Mouse (Mus musculus) intestine, embryonic 15.5 days (tissue): ENCODE measurements around the gene Hcfc2. TPM values are rescaled to one million over a fixed set of nuclear protein-coding genes. Genes with fewer than 3 reads are reported as not detected.
A peak's percentile ranks its signal among the peaks of the same experiment; 100 is the strongest.

Experiments
- ATAC-seq: fragments of 200-750 bp; cut with Nextera tagmentation; 2 replicates; pipeline ENCODE4 v1.8.0; 2017; ENCODE audit warnings: moderate TSS enrichment, moderate library complexity
- H3K27ac ChIP-seq: fragments of 300-500 bp; sonication (generic); 2 replicates; pipeline ENCODE4 v1.5.1; 2015; ENCODE audit warnings: mild to moderate bottlenecking, inconsistent platforms
- H3K27me3 ChIP-seq: fragments of 300-500 bp; sonication (generic); replicated peaks from 2 replicates; pipeline ENCODE4 v1.6.1; 2015; ENCODE audit warnings: inconsistent platforms
- H3K36me3 ChIP-seq: fragments of 300-500 bp; sonication (generic); 2 replicates; pipeline ENCODE4 v1.6.1; 2015; ENCODE audit warnings: inconsistent platforms
- H3K4me1 ChIP-seq: fragments of 300-500 bp; sonication (generic); replicated peaks from 2 replicates; pipeline ENCODE4 v1.6.1; 2015; ENCODE audit warnings: inconsistent platforms
- H3K4me2 ChIP-seq: fragments of 300-500 bp; sonication (generic); replicated peaks from 2 replicates; pipeline ENCODE4 v1.6.1; 2015; ENCODE audit warnings: mild to moderate bottlenecking, inconsistent platforms
- H3K4me3 ChIP-seq: fragments of 300-500 bp; sonication (generic); replicated peaks from 2 replicates; pipeline ENCODE4 v1.5.1; 2015; ENCODE audit warnings: inconsistent platforms
- H3K9ac ChIP-seq: fragments of 300-500 bp; sonication (generic); 2 replicates; pipeline ENCODE4 v1.6.1; 2015; ENCODE audit warnings: inconsistent platforms
- H3K9me3 ChIP-seq: fragments of 300-500 bp; sonication (generic); 2 replicates; pipeline ENCODE4 v1.6.1; 2016; ENCODE audit warnings: inconsistent platforms
- WGBS: fragments of 180-500 bp; shearing (Covaris S2); methylation state at CpG from one replicate; pipeline ENCODE4 v1.1.7; 2015; 5-methylcytosine and 5-hydroxymethylcytosine counted together
- polyA plus RNA-seq: library from polyadenylated mRNA; unstranded; fragments of >200 nt; fragmentation: Nextera tagmentation; extraction: Ambion mirVana; gene quantifications from 2 replicates; pipeline ENCODE4 v1.2.1, GENCODE M21; 2015

The Hcfc2 gene
- 29.7 and 33.5 TPM in 2 replicates for polyA plus RNA-seq

- no peak within 1 kb of the TSS for H3K4me3 ChIP-seq
- 0 out of 2 replicates have a peak, but pooled peaks cover 7% of the 10 kb centered on the region for H3K4me1 ChIP-seq
- ATAC-seq: no peak
- no peaks in the 10 kb centered on the region for H3K9me3 ChIP-seq
- H3K4me2 ChIP-seq: no peak within 1 kb of the TSS
- no peaks in the 10 kb centered on the region for H3K36me3 ChIP-seq
- no peak within 1 kb of the TSS for H3K27ac ChIP-seq
- WGBS: 72% methylated on average over 5 of the region's 5 CpGs
- H3K9ac ChIP-seq: no peak within 1 kb of the TSS
- H3K27me3 ChIP-seq: no peaks in the 10 kb centered on the region
Observed at GRCm38 (mm10) chr10:82695956-82696355, at the start of gene Hcfc2. TSS of gene Hcfc2 (plus strand) at chr10:82696160.

- Histone ChIP-seq H3K4me3 (no peak overlapping the region), H3K9me3 (no peaks in the 10 kb centered on the region), H3K9ac (no peak overlapping the region), H3K27ac (no peak overlapping the region), H3K4me2 (no peak overlapping the region), H3K36me3 (peaks cover 40% of the 10 kb centered on the region), H3K27me3 (no peaks in the 10 kb centered on the region), H3K4me1 (no peaks in the 10 kb centered on the region)
- 82% methylated on average over 17 of the region's 17 CpGs for WGBS
- ATAC-seq: no peak
Observed at GRCm38 (mm10) chr10:82647205-82647811, 48.7 kb upstream of the Hcfc2 start.

- no peak for ATAC-seq
- no peaks in the 10 kb centered on the region for H3K4me1 ChIP-seq
Observed at GRCm38 (mm10) chr10:82651221-82651620, 44.7 kb upstream of the Hcfc2 start.

GRCm38 (mm10) chr10:82652625-82653024 lies 43.3 kb upstream of the Hcfc2 start:
- WGBS: 68% methylated on average over 5 of the region's 5 CpGs

More at GRCm38 (mm10) chr10:82651221-82651620, 44.7 kb upstream of the Hcfc2 start:
- Histone ChIP-seq H3K9me3 (no peaks in the 10 kb centered on the region), H3K27me3 (no peaks in the 10 kb centered on the region), H3K9ac (no peak overlapping the region), H3K27ac (no peak overlapping the region), H3K36me3 (peaks cover 16% of the 10 kb centered on the region), H3K4me3 (no peak overlapping the region), H3K4me2 (no peak overlapping the region)
- WGBS: 91% methylated on average over 5 of the region's 5 CpGs

GRCm38 (mm10) chr10:82654581-82654980 lies 41.4 kb upstream of the Hcfc2 start:
- Histone ChIP-seq H3K4me3 (no peak overlapping the region), H3K27ac (no peak overlapping the region), H3K4me1 (no peaks in the 10 kb centered on the region), H3K4me2 (no peak overlapping the region), H3K9me3 (no peaks in the 10 kb centered on the region), H3K27me3 (no peaks in the 10 kb centered on the region), H3K9ac (no peak overlapping the region), H3K36me3 (peaks cover 6% of the 10 kb centered on the region; the same call in 1 of the 2 replicates)
- WGBS: 77% methylated on average over 3 of the region's 3 CpGs
- no peak for ATAC-seq

More at GRCm38 (mm10) chr10:82652625-82653024, 43.3 kb upstream of the Hcfc2 start:
- no peaks in the 10 kb centered on the region for H3K4me1 ChIP-seq
- no peaks in the 10 kb centered on the region for H3K27me3 ChIP-seq
- no peak overlapping the region for H3K4me3 ChIP-seq
- ATAC-seq: no peak
- H3K27ac ChIP-seq: no peak overlapping the region
- peaks cover 9% of the 10 kb centered on the region for H3K36me3 ChIP-seq
- H3K9me3 ChIP-seq: no peaks in the 10 kb centered on the region
- H3K4me2 ChIP-seq: no peak overlapping the region
- no peak overlapping the region for H3K9ac ChIP-seq

- no peak overlapping the region for H3K4me2 ChIP-seq
- H3K27ac ChIP-seq: no peak overlapping the region
- no peaks in the 10 kb centered on the region for H3K4me1 ChIP-seq
- no peak for ATAC-seq
- H3K36me3 ChIP-seq: no peaks in the 10 kb centered on the region
- H3K4me3 ChIP-seq: no peak overlapping the region
- H3K9me3 ChIP-seq: no peaks in the 10 kb centered on the region
- no peaks in the 10 kb centered on the region for H3K27me3 ChIP-seq
- no peak overlapping the region for H3K9ac ChIP-seq
- 83% methylated on average over 8 of the region's 8 CpGs for WGBS
Observed at GRCm38 (mm10) chr10:82661820-82662219, 34.1 kb upstream of the Hcfc2 start.

- Histone ChIP-seq H3K27ac (no peak overlapping the region), H3K36me3 (no peaks in the 10 kb centered on the region), H3K27me3 (no peaks in the 10 kb centered on the region), H3K4me3 (no peak overlapping the region), H3K9ac (no peak overlapping the region), H3K4me2 (no peak overlapping the region), H3K9me3 (no peaks in the 10 kb centered on the region), H3K4me1 (no peaks in the 10 kb centered on the region)
- no peak for ATAC-seq
- 83% methylated on average over 14 of the region's 14 CpGs for WGBS
Observed at GRCm38 (mm10) chr10:82662267-82662990, 33.5 kb upstream of the Hcfc2 start.

GRCm38 (mm10) chr10:82663289-82663688 lies 32.7 kb upstream of the Hcfc2 start:
- no peak overlapping the region for H3K4me3 ChIP-seq
- H3K36me3 ChIP-seq: no peaks in the 10 kb centered on the region
- no peaks in the 10 kb centered on the region for H3K4me1 ChIP-seq
- 78% methylated on average over 2 of the region's 2 CpGs for WGBS
- no peak overlapping the region for H3K27ac ChIP-seq
- H3K9ac ChIP-seq: no peak overlapping the region
- no peak for ATAC-seq
- H3K27me3 ChIP-seq: no peaks in the 10 kb centered on the region
- H3K4me2 ChIP-seq: no peak overlapping the region
- no peaks in the 10 kb centered on the region for H3K9me3 ChIP-seq

GRCm38 (mm10) chr10:82665951-82666350 lies 30.0 kb upstream of the Hcfc2 start:
- H3K36me3 ChIP-seq: no peaks in the 10 kb centered on the region
- H3K9ac ChIP-seq: no peak overlapping the region
- no peak for ATAC-seq
- H3K4me2 ChIP-seq: no peak overlapping the region
- H3K4me1 ChIP-seq: no peaks in the 10 kb centered on the region
- H3K9me3 ChIP-seq: no peaks in the 10 kb centered on the region
- 59% methylated on average over 3 of the region's 3 CpGs for WGBS
- no peak overlapping the region for H3K27ac ChIP-seq
- no peaks in the 10 kb centered on the region for H3K27me3 ChIP-seq
- no peak overlapping the region for H3K4me3 ChIP-seq

- H3K9me3 ChIP-seq: no peaks in the 10 kb centered on the region
- peak; percentile 87 for ATAC-seq
- no peaks in the 10 kb centered on the region for H3K36me3 ChIP-seq
- no peaks in the 10 kb centered on the region for H3K4me1 ChIP-seq
- peak overlapping the region; percentile 55 for H3K4me2 ChIP-seq
- 0 out of 2 replicates have a peak overlapping the region, but pooled peaks have one; percentile 8 for H3K9ac ChIP-seq
- no peak overlapping the region for H3K27ac ChIP-seq
- WGBS: 19% methylated on average over 22 of the region's 22 CpGs
- no peaks in the 10 kb centered on the region for H3K27me3 ChIP-seq
- H3K4me3 ChIP-seq: no peak overlapping the region
Observed at GRCm38 (mm10) chr10:82666436-82667234, 29.3 kb upstream of the Hcfc2 start.

GRCm38 (mm10) chr10:82670205-82670604 lies 25.8 kb upstream of the Hcfc2 start:
- Histone ChIP-seq H3K27me3 (no peaks in the 10 kb centered on the region), H3K9ac (no peak overlapping the region), H3K4me3 (no peak overlapping the region), H3K27ac (no peak overlapping the region), H3K36me3 (no peaks in the 10 kb centered on the region), H3K9me3 (no peaks in the 10 kb centered on the region), H3K4me2 (no peak overlapping the region), H3K4me1 (no peaks in the 10 kb centered on the region)
- 71% methylated on average over 6 of the region's 6 CpGs for WGBS
- no peak for ATAC-seq

GRCm38 (mm10) chr10:82676949-82677348 lies 19.0 kb upstream of the Hcfc2 start:
- Histone ChIP-seq H3K27ac (no peak overlapping the region), H3K4me3 (no peak overlapping the region), H3K9me3 (no peaks in the 10 kb centered on the region), H3K27me3 (no peaks in the 10 kb centered on the region), H3K4me2 (no peak overlapping the region), H3K9ac (no peak overlapping the region), H3K36me3 (no peaks in the 10 kb centered on the region), H3K4me1 (no peaks in the 10 kb centered on the region)
- 82% methylated on average over 6 of the region's 6 CpGs for WGBS
- no peak for ATAC-seq
